Mouse (Mus musculus) midbrain, embryonic 15.5 days (tissue): ENCODE measurements at regions not wholly inside any gene's neighbourhood (a gene's known extent, or its start where the extent isn't known, plus 50 kb on each side); places are given as distances from the start of the nearest gene placed in this dataset.

Source experiments
- ATAC-seq: fragments of 200-750 bp; cut with Nextera tagmentation; replicated peaks from 2 replicates; pipeline ENCODE4 v1.8.0; 2017; ENCODE audit warnings: moderate TSS enrichment
- H3K27ac ChIP-seq: fragments of 300-500 bp; sonication (generic); 2 replicates; pipeline ENCODE4 v1.5.1; 2015; ENCODE audit warnings: mild to moderate bottlenecking, inconsistent platforms
- H3K27me3 ChIP-seq: fragments of 300-500 bp; sonication (generic); replicated peaks from 2 replicates; pipeline ENCODE4 v1.6.1; 2015; ENCODE audit warnings: inconsistent platforms
- H3K36me3 ChIP-seq: fragments of 300-500 bp; sonication (generic); replicated peaks from 2 replicates; pipeline ENCODE4 v1.6.1; 2015; ENCODE audit warnings: inconsistent platforms
- H3K4me1 ChIP-seq: fragments of 300-500 bp; sonication (generic); 2 replicates; pipeline ENCODE4 v1.6.1; 2015; ENCODE audit warnings: inconsistent platforms
- H3K4me2 ChIP-seq: fragments of 300-500 bp; sonication (generic); 2 replicates; pipeline ENCODE4 v1.6.1; 2015; ENCODE audit warnings: inconsistent platforms, mild to moderate bottlenecking, moderate library complexity
- H3K4me3 ChIP-seq: fragments of 300-500 bp; sonication (generic); 2 replicates; pipeline ENCODE4 v1.5.1; 2015; ENCODE audit warnings: mild to moderate bottlenecking, inconsistent platforms
- H3K9ac ChIP-seq: fragments of 300-500 bp; sonication (generic); 2 replicates; pipeline ENCODE4 v1.6.1; 2015; ENCODE audit warnings: mild to moderate bottlenecking, inconsistent platforms
- H3K9me3 ChIP-seq: fragments of 300-500 bp; sonication (generic); 2 replicates; pipeline ENCODE4 v1.6.1; 2016; ENCODE audit warnings: inconsistent platforms
- WGBS: fragments of 180-500 bp; shearing (Covaris S2); methylation state at CpG from one replicate; pipeline ENCODE4 v1.1.7; 2015; ENCODE audit warnings: mixed read lengths; 5-methylcytosine and 5-hydroxymethylcytosine counted together

GRCm38 (mm10) chr1:67640353-67640752 lies 517.5 kb downstream of the Cps1 start:
- peak; percentile 85 for ATAC-seq
- Histone ChIP-seq H3K9ac (no peak overlapping the region), H3K27ac (no peak overlapping the region), H3K27me3 (no peaks in the 10 kb centered on the region), H3K9me3 (no peaks in the 10 kb centered on the region), H3K36me3 (no peaks in the 10 kb centered on the region), H3K4me1 (no peaks in the 10 kb centered on the region), H3K4me2 (no peak overlapping the region), H3K4me3 (no peak overlapping the region)
- 20% methylated on average over 9 of the region's 9 CpGs for WGBS

GRCm38 (mm10) chr1:67640766-67641165 lies 517.9 kb downstream of the Cps1 start:
- no peak overlapping the region for H3K4me3 ChIP-seq
- no peak overlapping the region for H3K4me2 ChIP-seq
- 48% methylated on average over 6 of the region's 6 CpGs for WGBS
- no peaks in the 10 kb centered on the region for H3K4me1 ChIP-seq
- ATAC-seq: peak; percentile 52; the same call in 1 of the 2 replicates
- H3K9ac ChIP-seq: no peak overlapping the region
- H3K36me3 ChIP-seq: no peaks in the 10 kb centered on the region
- no peak overlapping the region for H3K27ac ChIP-seq
- H3K27me3 ChIP-seq: no peaks in the 10 kb centered on the region
- H3K9me3 ChIP-seq: no peaks in the 10 kb centered on the region

GRCm38 (mm10) chr1:67643627-67644026 lies 520.8 kb downstream of the Cps1 start:
- Histone ChIP-seq H3K9me3 (no peaks in the 10 kb centered on the region), H3K4me3 (no peak overlapping the region), H3K27me3 (no peaks in the 10 kb centered on the region), H3K4me2 (no peak overlapping the region), H3K27ac (no peak overlapping the region), H3K4me1 (no peaks in the 10 kb centered on the region), H3K36me3 (no peaks in the 10 kb centered on the region), H3K9ac (no peak overlapping the region)
- WGBS: 45% methylated on average over 4 of the region's 4 CpGs
- no peak for ATAC-seq
